Mouse (Mus musculus): ENCODE measurements at regions not wholly inside any gene's neighbourhood (a gene's known extent, or its start where the extent isn't known, plus 50 kb on each side); places are given as distances from the start of the nearest gene placed in this dataset.

DNA sequence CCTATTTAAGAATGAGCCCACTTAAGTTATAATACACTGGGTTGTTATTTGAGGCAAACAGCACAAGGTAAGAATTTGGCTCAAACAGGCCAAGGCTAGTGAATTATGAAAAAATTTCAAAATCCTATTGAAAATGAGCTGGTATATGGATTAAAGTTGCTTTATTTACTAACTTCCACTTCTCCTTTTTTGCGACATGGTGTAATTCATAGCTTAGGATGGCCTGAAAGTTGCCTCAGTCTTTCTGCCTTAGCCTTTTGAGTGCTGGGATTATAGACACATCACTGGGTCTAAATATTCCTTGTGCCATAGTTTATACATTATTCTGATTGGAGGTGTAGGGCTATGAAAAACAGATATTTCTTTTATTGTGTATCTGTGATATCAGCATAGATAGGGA lies 81.9 kb downstream of the Edem1 start:
- no peak for DNase-seq

DNA sequence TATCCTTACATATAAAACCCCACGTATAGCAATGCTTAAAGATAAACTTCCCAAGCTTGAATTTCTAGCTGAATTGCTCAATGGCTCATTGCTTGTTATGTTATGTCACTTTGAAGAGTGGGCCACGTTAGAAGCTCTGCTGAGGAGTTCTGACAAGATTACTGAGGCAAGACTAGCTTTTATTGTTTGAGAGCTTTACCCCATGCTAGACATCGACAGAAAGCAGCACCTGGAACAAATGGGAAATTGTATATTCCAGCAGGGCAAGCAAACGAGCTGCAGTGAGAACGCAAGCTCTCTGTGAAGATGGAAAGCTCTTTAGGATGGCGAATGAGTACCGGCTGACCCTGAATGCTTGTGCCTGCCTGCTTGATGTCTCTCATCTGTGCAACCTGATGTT lies 84.1 kb downstream of the Edem1 start:
- DNase-seq: no peak

DNA sequence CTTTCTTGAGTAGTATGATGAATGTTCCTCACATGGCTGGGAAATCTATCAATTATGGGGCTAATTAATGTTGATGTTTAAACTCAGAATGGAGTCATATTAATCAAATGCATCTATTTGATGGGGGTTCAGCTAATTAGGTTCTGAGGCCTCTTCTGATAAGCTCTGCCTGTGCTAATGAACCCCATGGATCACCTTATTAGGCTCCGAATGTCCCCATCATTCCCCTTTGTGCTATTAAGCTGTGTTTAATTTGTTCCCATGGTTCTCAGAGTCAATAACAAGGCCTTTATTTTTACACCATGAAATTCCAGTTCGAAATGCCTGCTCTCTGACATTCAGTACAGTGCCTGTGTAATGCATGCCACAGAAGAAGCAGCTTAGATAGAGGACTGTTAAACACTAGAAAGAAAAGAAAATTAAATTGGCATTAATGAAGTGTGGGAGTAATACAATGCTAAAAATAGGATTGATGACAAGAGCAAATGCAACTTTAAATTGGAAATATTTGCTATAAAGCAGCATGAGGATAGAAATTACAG lies 91.0 kb downstream of the Edem1 start:
- DNase-seq: no peak

DNA sequence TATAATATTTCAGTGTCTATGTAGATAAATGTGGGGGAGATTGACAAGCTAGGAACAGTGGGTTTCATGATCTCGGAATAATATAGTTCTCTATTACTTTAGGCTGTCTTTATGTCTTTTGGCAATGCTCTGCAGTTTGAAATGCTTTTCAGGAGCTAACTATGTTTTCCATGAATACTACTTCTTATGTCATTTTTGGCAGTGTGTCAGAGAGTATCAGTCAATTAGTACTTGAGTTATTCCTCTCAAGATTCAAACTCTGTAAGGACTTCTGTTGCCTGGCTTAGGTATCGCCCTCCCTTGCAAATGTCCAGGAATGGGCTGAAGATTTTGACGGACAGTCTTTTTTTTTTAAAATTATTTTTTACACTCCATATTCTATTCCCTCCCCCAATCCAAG lies 92.7 kb downstream of the Edem1 start:
- DNase-seq: no peak

DNA sequence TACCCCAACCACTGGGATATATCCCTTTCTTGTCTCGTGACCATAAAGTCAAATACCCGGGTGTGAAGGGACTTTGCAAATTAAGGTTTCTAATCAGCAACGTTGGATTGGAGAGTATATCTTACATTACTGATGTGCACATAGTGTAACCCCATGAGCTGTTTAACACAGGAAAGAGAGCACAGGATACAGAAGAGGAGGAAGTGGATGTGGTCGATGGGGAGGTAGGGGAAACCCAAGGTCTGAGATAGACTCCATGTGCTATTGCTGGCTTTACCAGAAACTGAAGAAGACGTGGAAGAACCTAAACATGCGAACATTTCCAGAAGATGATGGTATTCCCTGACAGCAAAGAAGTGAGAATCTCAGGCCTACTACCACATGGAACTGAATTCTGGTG lies 94.1 kb downstream of the Edem1 start:
- DNase-seq: no peak

DNA sequence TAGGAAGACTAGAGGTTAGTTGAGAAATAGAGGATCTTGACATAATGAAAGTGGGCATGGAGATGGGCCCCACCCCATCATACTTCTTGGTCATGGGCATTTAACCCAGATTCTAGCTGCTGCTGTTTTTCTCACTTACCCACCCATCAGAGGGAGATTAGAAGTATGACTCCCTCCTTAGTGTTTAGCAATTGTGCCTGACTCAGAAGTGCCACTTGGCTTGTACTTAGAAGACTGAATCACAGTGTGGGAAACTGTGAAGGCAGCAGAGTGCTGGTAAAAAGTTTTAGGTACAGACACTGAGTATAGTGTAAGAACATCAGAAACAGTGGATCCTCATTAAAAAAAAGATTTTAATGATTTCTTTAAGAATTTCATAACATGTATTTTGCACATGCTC lies 100.5 kb downstream of the Edem1 start:
- peak; percentile 3 for DNase-seq

DNA sequence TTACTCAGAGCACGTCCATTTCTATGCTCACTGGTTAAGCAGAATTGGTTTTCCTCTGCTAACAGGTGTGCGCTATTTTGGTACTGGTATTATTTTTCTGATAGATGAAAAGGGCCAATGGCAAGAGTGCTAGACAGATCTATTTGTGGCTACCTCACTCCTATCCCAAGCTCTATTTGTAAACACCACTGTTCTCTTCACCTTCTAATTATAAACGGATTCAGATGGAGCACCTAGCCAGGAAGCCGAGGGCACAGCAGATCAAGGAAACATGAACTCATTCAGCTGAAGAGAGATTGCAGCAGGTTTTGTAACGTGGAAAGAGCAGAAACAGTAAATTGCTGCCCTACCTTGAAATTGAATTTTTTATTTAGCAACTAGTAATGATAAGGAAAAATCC lies 110.2 kb downstream of the Edem1 start:
- DNase-seq: no peak

DNA sequence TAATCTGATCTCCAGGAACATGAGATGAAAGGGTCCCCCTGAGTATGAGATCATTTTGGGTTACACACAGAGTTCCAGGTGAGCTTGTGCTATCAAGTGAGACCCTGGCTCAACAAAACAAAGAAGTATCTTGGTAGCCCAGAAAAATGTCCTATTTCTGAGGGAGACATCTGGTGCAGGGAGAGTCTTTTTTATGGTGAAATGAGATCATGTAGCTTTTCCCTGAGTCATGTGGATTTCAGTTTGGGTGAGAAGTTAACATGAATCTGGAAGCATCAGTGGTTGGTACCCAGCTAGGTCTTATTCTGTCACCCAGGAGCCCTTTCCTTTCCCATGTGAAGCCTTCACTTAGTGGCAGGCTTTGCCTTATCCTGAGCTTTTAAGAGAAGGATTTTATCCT lies 113.8 kb downstream of the Edem1 start:
- DNase-seq: no peak

DNA sequence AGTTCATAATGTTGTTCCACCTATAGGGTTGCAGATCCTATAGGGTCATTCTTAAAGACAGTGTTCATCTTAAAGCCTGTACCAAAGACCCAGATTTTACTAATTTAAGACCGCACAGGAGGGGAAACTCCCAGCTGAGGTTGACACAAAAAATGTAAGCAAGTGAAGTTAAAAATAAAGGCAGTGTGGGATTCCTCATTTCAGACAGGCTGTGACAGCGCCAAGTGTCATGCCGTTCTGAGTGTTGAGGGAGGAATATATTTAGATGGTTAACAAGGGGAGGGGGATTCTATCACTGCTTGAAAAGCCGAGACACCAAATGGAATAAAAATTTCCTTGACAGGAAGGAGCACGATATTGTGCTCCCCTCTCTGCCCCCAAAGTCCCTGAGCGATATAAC lies 123.9 kb downstream of the Edem1 start:
- DNase-seq: no peak

DNA sequence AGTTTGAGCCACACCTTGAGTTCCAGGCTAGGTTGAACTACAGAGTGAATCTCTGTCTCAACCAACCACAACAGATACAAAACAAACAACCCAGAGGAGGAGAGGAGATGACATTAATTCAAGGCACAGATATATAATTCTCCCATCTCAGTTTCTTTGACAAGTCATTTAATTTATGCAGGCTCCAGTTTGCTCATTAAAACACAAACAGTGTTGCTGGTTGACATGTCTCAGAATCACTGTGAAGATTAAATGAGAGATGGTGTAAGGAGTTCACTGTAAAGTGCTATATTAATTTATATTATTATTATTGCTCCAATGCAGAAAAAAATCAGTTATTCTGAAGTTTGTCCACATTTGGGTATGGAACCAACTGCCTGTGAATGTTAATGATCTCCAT lies 134.4 kb downstream of the Edem1 start:
- DNase-seq: no peak

DNA sequence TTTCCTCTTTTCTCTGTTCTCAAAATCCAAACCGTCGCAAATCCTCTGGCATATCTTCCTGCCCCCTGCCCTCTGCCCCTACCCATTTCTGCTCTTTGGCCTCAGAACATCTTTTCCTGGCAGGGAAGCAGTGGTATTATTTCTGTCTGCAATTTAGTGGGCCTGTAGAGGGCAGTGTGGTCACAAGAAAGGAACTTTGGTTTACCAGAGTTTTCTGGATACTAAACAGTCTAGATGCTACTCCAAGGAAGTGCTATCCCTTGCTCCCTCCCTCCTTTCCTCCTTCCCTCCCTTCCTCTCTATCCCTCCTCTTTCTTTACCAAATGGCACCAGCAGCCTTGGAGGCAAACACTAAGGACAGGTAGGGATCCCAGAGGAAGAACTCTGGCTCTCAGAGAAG lies 134.9 kb downstream of the Edem1 start:
- DNase-seq: peak; percentile 6

DNA sequence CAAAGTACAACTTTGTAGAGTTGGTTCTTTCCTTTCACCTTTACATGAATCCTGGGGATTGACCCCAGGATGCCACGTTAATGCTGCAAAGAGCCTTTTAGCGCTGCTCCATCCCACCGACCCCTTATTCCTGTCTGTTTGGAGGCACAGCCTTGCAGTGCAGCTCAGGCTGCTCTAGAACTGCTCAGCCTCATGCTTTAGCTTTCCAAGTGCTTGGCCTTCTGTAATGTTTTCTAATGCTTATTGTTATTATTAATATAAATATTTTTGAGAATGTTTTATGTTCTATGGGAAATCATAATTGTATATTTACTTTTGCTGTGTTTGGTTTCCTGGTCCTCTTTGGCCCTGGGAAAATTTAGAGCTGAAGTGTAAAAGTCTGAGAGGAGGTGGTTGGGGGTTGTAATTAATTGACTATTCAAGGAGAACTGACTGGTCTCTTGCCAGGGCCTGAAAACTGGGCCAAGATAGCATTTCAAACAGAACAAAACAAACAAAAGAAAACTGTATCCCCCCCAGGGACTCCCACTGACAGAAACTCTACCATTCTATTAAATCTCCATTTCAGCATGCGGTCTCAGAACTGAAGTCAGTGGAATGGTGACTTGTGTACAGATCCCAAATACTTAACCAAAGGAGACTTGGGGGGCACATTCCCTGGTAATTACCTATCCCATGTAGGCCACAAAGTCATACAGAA lies 141.2 kb downstream of the Edem1 start:
- DNase-seq: no peak

DNA sequence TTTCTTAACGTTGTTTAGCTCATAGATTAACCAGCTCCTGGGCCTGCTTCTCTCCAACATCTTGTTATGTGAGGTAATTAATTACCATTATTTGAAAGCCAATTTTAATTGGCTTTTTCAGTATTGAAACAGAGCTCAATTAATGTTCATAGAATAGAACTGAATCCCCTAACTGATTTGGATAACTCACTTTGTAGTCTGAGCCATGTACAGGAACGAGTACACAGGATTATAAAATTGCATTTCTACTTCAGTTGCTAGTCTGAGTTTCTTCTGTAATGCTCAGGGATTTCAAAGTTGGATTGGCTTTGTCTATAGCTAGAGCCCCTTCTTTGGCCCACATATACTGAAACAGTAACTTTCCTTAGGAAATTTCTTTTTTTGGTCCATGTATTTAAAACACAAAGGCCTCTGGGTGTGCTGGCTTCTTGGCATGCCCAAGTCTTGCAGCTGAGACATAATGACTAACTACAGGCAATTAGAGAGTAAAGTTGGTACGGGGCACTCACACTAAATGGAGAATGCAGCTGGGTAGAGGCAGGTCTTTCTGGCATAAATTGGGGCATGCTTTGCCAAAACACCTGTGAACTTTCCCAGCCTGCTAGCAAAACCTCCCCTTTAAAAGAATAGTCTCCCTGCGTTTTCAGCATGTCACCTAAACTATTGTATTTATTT lies 143.1 kb downstream of the Edem1 start:
- no peak for DNase-seq

DNA sequence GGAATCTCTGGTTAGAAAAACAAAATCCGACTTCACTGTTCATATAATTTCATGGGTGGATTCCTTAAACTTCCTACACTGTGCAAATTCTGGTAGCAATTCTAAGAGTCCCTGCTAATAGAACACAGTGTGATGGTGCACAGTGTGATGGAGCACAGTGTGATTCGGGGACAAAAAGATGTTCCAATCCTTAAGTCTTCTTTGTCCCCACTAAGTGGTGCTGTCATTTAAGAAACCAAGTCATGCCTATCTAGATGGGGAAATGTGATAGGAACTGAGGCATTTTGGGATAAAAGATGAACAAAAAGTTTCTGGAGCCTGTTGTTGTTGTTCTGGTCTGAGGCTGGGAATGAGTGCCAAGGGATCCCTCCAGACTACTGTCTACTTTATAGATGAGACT lies 145.3 kb downstream of the Edem1 start:
- no peak for DNase-seq

DNA sequence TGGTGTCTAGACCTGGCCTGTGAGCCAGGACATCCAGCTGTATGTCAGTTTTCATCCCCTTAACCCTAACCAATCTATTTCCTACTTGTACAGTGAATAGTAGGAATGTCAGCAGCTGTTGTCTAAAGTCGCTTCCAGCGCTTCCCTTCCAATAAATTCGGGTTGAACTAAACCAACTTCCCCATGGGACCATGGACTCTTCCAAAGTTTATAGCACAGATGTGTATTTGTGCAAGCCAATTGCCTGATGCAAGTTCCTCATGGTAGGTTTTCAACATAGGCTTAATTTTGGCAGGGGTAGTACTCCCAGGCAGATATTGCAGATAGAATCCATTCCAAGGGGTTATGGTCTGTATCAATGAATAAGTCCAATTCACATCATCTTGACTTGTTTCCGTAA lies 161.1 kb downstream of the Edem1 start:
- no peak for DNase-seq

DNA sequence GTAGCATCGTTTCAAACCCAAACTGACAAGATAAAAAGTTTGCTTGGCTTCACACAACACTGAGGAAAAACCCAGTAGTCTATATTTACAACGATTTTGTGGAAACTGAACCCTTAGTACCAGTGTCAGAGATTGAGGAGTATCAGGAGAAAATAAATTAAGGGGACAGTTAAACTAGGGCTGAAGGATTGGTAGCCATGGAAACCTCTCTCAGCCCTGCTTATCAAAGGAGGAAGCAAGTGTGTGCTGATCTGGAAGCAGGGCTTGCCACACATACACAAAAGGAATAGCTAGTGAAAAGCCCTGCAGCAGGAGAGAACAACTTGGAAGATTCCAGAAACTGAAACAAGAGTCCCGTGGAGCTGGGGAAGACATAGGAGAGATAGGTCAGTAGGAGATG lies 165.3 kb downstream of the Edem1 start:
- DNase-seq: no peak

DNA sequence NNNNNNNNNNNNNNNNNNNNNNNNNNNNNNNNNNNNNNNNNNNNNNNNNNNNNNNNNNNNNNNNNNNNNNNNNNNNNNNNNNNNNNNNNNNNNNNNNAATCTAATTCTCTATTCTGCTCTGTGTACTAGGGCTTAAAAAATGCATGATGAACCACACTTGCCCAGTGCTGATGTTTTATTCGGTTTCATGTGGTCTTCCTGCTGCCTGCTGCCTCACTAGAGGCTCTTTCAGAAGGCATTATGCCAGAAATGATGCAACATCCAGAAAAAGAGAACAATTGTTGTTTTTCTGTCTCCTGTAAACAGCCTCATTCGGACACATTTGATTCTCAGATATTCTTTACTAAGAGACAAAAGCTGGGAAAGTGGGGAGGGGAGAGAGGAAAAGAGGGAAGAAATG lies 176.0 kb downstream of the Edem1 start:
- no peak for DNase-seq

DNA sequence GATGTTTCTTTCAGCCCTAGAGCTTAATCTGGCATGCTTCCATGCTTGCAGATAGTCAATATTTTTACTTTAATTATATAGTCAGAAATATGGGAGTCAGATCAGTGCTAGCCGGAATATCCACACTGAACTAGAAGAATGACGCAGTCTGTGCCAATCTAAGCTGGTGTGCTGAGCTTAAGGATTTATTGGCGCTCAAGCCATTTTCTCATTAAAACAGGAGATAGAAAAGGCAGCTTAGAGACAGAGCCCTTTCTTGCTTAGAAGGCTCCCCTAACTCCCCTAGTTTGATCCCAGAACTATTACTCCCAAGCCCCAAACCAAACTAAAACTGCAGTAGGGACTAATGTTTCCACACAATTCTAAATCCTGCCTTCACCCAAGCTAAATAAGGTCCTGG lies 180.9 kb downstream of the Edem1 start:
- no peak for DNase-seq

DNA sequence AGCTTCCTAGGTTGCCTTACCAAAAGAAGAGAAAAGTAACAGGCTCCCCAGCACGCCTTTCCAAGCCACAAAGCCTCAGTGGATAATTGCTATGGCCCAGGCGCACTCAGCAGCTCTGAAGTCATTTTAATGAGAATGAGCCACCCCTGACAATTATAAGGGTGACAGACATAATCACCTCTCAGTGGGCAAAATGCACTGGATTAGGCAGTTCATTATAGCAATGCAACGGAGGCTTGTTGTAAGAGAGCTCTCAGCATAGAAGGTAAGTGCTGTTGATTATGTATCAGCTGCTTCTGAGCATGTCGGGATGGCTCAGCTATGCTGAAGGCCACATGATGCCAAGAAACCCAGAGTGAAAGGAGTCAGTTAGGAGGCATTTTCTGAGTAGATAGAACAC lies 181.4 kb downstream of the Edem1 start:
- DNase-seq: no peak

DNA sequence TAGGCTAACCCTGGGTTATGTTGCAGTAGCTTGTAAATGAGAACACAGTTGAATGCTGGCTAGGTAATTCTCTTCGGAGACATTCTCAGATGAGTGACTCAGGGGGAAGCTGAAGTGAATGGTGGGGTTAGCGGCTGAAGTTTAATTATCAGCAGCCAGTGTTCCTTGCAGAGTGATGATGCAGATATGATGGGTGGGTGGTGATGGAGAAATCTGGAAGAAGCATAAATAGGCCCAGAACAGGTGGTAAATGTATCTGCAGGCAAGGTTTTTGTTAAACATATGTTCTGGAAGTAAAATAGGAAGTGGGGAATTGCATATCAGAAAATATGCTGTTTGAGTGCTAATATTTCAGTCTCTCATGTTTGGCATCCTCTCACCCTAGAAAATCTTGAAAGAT lies 191.3 kb downstream of the Edem1 start:
- no peak for DNase-seq
